Mouse (Mus musculus) heart, adult 2 months (tissue): Measurements from ENCODE around the gene Olfr545.

ENCODE experiments used
- CTCF ChIP-seq: fragments of 200-600 bp; IDR thresholded peaks from 2 replicates; pipeline ENCODE4 v1.8.1; 2022; ENCODE audit warnings: antibody characterized with exemption, mild to moderate bottlenecking, moderate library complexity
- EP300 ChIP-seq: fragments of 200-500 bp; IDR thresholded peaks from 2 replicates; pipeline ENCODE4 v1.6.1; 2011; ENCODE audit warnings: low read depth, low read length, control low read depth; ENCODE audit not compliant: insufficient read depth
- POLR2A ChIP-seq: fragments of 200-500 bp; IDR thresholded peaks from 2 replicates; pipeline ENCODE4 v1.6.1; 2011; ENCODE audit warnings: mild to moderate bottlenecking, low read depth, low read length, control low read depth; ENCODE audit not compliant: insufficient read depth

- TF ChIP-seq CTCF, result no peak
- TF ChIP-seq POLR2A, result no peak
- no peak for TF ChIP-seq EP300
Observed at GRCm38 (mm10) chr7:102486105-102486504, 13.3 kb downstream of the Olfr545 start.
